Mouse (Mus musculus) gastrocnemius, adult 2 months (tissue): ENCODE data around the gene Gpbar1. TPM values are rescaled to one million over a fixed set of nuclear protein-coding genes. Genes with fewer than 3 reads are reported as not detected.
"Not testable (repeated sequence)": the region's sequence is repeated elsewhere in the genome, so short reads cannot be mapped to it uniquely, and the experiment has no call there.

ENCODE experiments used
- DNase-seq: peaks from one replicate; pipeline ENCODE4 v3.0.0; 2022
- H3K27ac ChIP-seq: fragments of 200-600 bp; 2 replicates; pipeline ENCODE4 v1.8.1; 2022; ENCODE audit warnings: mild to moderate bottlenecking
- H3K4me3 ChIP-seq: fragments of 200-600 bp; 2 replicates; pipeline ENCODE4 v1.8.1; 2022; ENCODE audit warnings: mild to moderate bottlenecking, moderate library complexity
- CTCF ChIP-seq: fragments of 200-600 bp; IDR thresholded peaks from 2 replicates; pipeline ENCODE4 v1.8.1; 2022; ENCODE audit warnings: antibody characterized with exemption, mild to moderate bottlenecking, moderate library complexity
- intact Hi-C: fragments of 180-260 bp; cut with DNase I; formaldehyde crosslinking; loops from one replicate; pipeline ENCODE4 v1.15.1; 2025
- total RNA-seq, 2 experiments: library from RNA; stranded (reverse); gene quantifications; 2 replicates each; pipeline ENCODE4 v1.2.3; 2021

The Gpbar1 gene
- total RNA-seq, 2 experiments from 2014 or later, result not detected

DNA sequence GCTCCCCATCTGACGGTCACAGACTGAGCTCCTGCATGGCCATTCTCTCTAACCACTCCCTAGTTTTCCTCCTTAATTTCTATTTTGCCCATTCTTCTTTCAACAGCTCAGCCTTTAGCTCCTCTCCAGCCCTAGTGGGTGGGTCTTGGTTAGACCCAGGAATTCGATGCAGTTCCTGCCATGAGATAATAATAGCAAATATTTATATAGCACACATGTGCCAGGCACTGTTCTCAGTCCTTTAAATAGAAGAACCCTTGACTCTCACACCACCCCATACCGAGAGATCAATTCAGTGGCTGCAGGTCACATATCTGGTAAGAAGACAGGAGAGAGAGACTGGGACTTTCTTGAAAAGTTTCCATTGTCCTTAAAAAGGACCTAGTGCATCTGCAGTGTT is 43.0 kb downstream of the Gpbar1 start:
- intact Hi-C loops, result no loop called here
- H3K4me3 ChIP-seq, result no peak overlapping the region
- no peak for DNase-seq
- TF ChIP-seq CTCF, result no peak
- no peak overlapping the region for H3K27ac ChIP-seq

DNA sequence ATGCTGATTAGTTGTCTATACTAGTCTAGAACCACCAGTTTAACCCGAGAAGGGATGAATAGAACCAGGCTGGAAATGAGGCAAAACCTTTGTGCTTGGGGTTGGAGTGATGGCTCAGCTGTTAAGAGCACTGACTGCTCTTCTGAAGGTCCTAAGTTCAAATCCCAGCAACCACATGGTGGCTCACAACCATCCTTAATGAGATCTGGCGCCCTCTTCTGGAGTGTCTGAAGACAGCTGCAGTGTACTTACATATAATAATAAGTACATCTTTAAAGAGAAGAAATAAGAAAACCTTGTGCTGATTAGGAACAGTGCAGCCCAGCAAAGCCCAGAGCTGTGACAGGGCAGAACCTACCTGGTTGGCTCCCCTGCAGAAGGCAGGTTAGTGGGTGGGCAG is 48.6 kb downstream of the Gpbar1 start:
- intact Hi-C loops, H3K4me3 ChIP-seq, H3K27ac ChIP-seq, DNase-seq: not testable (repeated sequence)
- TF ChIP-seq CTCF, result peak; percentile 29; the same call in 1 of the 2 replicates

Other genes starting within 250 kb of the Gpbar1 start
- gene Tns1, start 154.1 kb upstream of the Gpbar1 start, total RNA-seq, result 100 to 1,000 TPM; 294 to 305 TPM
- gene Rufy4, start 153.0 kb upstream of the Gpbar1 start, total RNA-seq, result under 1 TPM in 1 of 2 experiments, not detected in 1; 0.08 TPM
- gene Cxcr2, start 124.6 kb upstream of the Gpbar1 start, total RNA-seq, result under 1 TPM in 1 of 2 experiments, not detected in 1; 0.10 TPM
- gene Cxcr1, start 83.9 kb upstream of the Gpbar1 start, total RNA-seq, result not detected
- 10 to 100 TPM; 58.8 to 78.5 TPM for gene Arpc2, start 42.5 kb upstream of the Gpbar1 start, total RNA-seq
- 10 to 100 TPM; 69.4 to 76.1 TPM for gene Aamp, start 6.2 kb downstream of the Gpbar1 start, total RNA-seq
- 10 to 100 TPM; 45.4 to 70.5 TPM for gene Pnkd, start 6.4 kb downstream of the Gpbar1 start, total RNA-seq
- gene Tmbim1, start 27.1 kb downstream of the Gpbar1 start, total RNA-seq, result 10 to 100 TPM; 35.2 to 35.4 TPM
- gene Catip, start 83.6 kb downstream of the Gpbar1 start, total RNA-seq, result under 1 TPM in 1 of 2 experiments, not detected in 1; 0.13 TPM
- gene Slc11a1, start 96.6 kb downstream of the Gpbar1 start, total RNA-seq, result 1 to 10 TPM; 3.8 to 5.6 TPM
- 100 to 1,000 TPM in 1 of 2 experiments, 10 to 100 TPM in 1; 92.2 to 111 TPM for gene Ctdsp1, start 113.0 kb downstream of the Gpbar1 start, total RNA-seq
- gene Vil1, start 130.8 kb downstream of the Gpbar1 start, total RNA-seq, result not detected
- gene Cnot9, start 227.5 kb downstream of the Gpbar1 start, total RNA-seq, result 10 to 100 TPM; 12.0 to 16.3 TPM